Mouse (Mus musculus) brain, embryonic 14.5 days (tissue): ENCODE measurements around the gene Irs1. TPM values are rescaled to one million over a fixed set of nuclear protein-coding genes. Genes with fewer than 3 reads are reported as not detected.

Experiments
- DNase-seq: peaks from one replicate; pipeline ENCODE4 v3.0.0-alpha.2; 2011; ENCODE audit warnings: low read depth
- CTCF ChIP-seq: fragments of 200-500 bp; IDR thresholded peaks from 2 replicates; pipeline ENCODE4 v1.5.1; 2012; ENCODE audit warnings: inconsistent platforms, mild to moderate bottlenecking, moderate library complexity, borderline replicate concordance; ENCODE audit not compliant: insufficient read depth, insufficient read length; ENCODE audit errors: extremely low read depth
- POLR2A ChIP-seq: fragments of 200-500 bp; IDR thresholded peaks from 2 replicates; pipeline ENCODE4 v1.6.1; 2012; ENCODE audit warnings: mild to moderate bottlenecking, inconsistent platforms, borderline replicate concordance; ENCODE audit not compliant: poor library complexity, insufficient read depth, insufficient read length, severe bottlenecking; ENCODE audit errors: extremely low read depth
- polyA plus RNA-seq: library from polyadenylated mRNA; depleted of rRNA; stranded (reverse); fragments of >200 nt; gene quantifications from 2 replicates; pipeline ENCODE4 v1.2.3, GENCODE M21; 2012

Gene Irs1
- polyA plus RNA-seq, 1 experiment = 17.6 TPM

DNA sequence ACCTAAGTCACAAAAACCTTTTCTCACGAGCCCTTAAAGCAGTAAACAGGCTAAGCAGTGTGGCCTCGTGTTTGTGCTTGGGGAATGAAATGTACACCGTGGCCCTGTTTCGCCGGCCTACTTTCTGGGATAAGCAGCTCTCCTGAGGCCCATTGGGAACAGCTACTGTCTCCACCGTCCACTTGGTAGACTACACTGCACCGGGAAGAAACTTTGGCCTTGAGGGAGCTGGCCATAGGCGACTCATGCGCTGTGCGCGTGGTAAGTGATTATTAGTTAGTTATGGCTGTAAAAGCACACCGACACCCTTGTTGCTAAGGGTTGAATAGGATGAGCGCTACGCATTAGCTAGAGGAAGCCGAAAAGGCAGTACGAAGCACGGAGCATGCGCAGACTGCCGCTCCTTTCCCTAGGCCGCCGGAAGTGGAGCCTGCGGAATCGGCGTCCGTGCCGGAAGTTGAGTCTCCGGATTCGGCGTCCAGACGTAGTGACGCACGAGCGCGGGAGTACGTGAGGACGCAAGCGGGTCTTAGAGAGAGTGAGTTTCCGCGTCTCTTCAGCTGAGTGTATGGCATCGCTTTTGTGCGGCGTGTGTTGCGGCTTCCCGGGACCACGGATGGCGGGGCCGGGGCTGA is 25.0 kb upstream of the Irs1 start, which contains the start of gene Rhbdd1:
Rhbdd1 (plus strand) TSS at position 342 of the 635 bp plus-strand sequence.
- DNase-seq = peak; percentile 99
- TF ChIP-seq CTCF (no peak), POLR2A (peak; percentile 56)

DNA sequence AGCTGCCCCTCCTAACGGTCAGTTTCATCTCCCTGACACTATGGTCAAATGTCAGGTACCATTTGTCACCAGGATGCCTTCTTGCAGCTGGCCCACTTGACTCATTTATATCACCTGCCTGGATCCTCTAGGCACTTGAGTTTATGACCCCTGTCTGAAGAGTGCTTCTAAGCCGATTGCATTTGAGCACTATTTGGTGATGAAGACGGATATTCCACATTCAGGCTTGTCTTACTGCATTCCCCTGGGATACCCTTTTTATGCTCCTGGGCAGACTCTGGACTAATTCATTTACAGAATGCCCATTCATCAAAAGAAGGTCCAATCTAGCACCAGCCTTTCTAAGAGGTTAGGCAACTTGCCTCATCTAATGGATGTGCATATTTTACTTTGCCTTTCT is 13.3 kb upstream of the Irs1 start:
- no peak for DNase-seq
- TF ChIP-seq POLR2A (no peak), CTCF (no peak)

DNA sequence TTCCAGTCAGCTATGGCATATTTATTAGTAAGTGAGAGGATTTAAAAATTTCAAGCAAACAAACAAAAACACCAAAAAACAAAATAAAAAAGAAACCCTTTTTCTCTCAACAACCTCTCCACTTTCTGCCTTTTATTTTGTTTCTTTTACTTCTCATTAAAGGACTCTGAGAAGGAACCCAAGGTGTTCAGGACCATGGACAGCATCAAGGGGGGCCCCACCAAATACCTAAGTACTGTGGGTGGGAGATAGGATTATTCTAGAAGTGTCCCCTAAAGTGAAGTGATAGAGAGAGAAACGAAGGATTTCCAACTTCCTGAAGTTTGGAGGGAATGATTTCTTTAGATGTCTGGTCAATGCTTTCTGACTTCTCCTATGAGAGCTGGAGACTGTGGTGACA is 7.4 kb upstream of the Irs1 start:
- no peak for TF ChIP-seq POLR2A
- TF ChIP-seq CTCF = no peak
- no peak for DNase-seq

DNA sequence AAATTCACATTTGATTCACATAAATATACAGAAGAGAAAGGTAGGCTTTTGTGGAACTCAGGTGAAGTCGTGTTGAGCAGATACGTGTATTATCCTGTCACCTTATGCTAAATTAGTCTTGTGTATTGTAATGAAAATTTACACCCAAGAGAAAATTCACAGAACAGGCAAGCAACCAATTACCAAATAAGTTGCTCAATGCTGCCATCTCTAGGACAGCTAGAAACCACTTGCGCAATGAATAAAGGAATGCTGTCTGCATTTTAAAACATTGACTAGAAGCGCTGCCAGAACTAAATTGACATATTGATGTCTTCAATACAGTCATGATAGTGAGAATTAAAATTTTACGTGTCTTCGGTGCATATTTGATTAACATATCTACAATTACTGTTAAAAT is 2.9 kb upstream of the Irs1 start:
- no peak for TF ChIP-seq POLR2A
- peak; percentile 55; the same call in 1 of the 2 replicates for TF ChIP-seq CTCF
- peak; percentile 91 for DNase-seq

DNA sequence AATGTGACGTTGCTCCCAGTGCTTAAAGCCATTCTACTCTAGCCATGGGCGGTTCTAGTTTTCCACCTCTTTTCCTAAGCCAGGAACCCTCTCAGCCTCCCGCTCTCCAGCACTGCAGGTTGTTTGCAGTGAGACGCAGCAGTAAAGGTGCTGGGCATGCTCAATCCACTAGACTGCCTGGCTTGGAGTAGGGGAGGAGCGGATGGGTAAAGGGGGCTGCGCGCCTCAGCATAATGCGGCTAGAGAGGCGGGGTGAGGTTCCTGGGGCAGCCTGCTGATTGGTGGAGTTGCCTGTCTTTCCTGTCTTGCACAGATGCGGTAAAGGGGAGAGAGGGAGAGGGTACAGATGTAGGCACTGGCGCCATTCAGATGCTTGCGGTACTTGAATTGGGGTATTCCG is 1.6 kb upstream of the Irs1 start:
- no peak for TF ChIP-seq CTCF
- TF ChIP-seq POLR2A = peak; percentile 22; the same call in 1 of the 2 replicates
- DNase-seq = peak; percentile 97

DNA sequence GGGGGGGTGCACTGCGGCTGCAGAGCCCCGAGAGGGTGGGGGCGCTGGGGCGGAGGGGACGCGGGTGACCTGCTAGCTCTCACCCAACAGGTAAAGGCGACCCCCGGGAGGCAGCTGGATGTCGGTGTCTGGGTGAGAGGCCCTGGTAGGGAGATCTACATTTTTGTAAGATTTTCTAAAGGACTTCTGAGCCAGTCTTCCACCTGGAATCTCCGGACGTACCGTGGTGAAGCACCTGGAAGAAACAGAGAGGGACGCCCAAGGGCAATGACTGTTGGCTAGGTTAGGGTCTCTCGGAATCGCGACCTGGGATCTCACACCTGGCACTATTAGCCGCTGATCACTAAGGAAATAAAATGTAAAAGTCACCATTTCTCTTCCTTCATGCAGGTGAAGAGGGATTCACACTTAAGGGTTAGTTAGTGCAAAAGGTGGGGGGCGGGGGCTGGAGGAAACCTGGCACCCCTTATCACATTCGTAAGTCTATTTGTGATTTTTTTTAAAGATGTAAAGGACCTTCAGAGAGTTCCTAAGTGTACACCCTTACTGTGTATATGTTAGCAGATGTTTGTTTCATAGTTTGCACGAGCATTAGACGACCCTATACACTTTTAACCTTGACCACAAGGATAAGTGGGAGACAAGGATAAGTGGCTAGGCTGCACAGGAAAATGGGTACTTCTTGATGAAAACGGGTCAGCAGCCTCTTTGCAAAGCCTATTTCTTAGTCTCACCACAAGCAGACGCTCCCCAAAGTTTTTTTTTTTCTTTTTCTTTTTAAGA is 905 bp upstream of the Irs1 start:
- DNase-seq = no peak

DNA sequence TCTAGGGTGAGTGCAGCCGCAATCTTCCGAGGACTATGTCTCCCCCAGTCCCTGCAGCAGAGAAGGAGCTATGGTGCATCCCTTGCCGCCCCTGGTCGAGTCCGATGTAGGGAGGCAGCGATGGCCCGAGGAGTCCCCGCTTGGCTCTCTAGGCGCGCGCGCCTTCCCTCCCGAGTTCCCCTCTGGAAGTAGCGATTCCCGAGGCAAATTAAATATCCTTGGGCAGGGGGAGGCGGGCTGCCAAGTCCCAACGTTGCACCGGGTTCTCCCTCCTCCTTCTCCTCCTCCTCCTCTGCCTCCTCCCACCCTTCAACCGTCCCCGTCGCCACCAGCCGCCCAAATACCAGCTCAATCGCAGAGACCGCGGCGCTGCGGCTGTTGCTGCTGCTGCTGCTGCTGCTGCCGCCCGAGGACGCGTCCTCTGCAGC is 479 bp downstream of the Irs1 start:
- peak; percentile 96 for DNase-seq

More for the DNA sequence above, 905 bp upstream of the Irs1 start:
- TF ChIP-seq POLR2A (no peak), CTCF (no peak)

DNA sequence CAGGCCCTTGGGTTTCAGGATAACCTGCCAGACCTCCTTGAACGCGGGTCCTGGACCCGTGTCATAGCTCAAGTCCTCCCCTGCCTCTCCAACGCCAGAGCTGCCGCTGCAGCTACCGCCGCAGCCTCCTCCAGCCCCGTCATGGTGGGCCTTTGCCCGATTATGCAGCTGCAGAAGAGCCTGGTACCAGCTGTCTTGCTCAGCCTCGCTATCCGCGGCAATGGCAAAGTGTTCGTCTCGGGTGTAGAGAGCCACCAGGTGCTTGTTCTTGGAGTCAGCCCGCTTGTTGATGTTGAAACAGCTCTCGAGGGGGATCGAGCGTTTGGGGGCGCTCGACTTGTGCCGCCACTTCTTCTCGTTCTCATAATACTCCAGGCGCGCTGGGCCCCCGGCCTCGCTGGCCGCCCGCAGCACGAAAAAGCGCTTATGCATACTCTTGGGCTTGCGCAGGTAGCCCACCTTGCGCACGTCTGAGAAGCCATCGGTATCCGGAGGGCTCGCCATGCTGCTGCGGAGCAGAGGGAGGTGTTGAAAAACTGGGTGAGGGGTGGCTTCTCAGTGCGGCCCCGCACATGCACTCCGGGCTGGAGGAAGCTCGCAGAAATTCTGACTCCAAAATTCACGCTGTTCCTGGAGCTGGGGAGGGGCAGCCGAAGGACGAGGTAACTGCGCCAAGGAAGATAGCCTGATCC is 1.1 kb downstream of the Irs1 start:
- TF ChIP-seq CTCF (peak; percentile 20; the same call in 1 of the 2 replicates), POLR2A (no peak)

More for the DNA sequence above, 479 bp downstream of the Irs1 start:
- TF ChIP-seq CTCF = no peak
- TF ChIP-seq POLR2A = peak; percentile 35

DNA sequence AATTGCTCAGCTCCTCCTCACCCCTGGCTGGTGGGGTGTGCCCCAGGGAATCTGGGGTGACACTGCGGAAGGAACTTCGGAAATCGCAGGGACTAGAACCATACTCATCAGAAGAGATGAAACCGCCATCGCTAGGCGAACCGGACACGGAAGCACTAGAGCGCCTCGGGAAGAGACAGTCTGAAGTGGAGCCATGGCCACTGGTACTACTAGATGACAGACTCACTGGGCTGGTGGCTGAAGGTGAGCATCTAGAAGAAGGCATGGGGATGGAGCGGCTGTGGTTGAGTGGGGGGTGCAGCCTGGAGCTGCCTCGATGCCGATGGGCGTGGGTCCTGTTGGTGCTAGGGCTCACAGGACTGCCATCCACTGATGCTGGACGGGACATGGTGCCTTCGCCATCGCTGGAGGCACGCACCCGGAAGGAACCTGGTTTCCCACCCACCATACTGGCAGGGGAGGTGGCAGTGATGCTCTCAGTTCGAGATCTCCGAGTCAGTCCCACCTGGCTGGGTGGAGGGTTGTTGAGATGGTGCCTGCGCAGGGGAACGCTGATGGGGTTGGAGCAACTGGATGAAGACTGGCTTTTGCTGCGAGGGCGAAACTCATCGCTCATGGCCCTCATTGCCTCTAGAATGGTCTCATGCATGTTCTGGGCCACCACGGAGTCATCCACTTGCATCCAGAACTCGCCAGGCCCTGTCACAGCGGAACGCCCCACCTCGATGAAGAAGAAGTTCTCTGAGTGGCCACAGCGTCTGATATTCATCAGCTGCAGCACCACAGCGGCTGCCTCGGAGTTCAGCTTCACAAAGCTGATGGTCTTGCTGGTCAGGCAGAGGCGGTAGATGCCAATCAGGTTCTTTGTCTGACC is 1.9 kb downstream of the Irs1 start:
- DNase-seq = no peak
- no peak for TF ChIP-seq CTCF
- no peak for TF ChIP-seq POLR2A

More for the DNA sequence above, 1.1 kb downstream of the Irs1 start:
- DNase-seq = peak; percentile 92

DNA sequence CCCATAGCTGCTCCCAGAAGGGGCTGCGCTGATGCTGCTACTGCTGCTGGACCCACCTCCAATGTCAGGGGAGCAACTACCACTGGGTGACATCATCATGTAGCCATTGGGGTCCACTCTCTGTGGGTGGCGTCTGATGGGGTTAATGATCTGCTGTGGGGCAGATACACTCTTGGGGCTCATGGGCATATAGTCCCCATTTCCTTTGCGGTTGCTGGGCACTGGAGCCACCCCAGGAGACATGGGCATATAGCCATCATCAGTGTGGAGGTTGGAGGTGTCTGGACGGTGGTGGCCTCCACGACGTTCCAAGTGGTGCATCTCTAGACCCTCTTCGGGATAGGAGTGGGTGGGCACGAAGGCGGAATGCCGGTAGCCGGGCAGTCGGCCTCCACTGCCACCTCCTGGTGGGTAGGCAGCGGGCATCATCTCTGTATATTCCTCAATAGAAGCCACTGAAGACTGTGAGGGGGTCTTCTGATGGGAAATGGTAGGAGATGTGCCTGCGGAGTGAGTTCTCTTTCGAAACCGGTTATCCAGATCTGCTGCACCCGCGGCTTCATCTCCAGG is 2.7 kb downstream of the Irs1 start:
- DNase-seq = peak; percentile 20
- TF ChIP-seq CTCF = peak; percentile 20; the same call in 1 of the 2 replicates
- no peak for TF ChIP-seq POLR2A

DNA sequence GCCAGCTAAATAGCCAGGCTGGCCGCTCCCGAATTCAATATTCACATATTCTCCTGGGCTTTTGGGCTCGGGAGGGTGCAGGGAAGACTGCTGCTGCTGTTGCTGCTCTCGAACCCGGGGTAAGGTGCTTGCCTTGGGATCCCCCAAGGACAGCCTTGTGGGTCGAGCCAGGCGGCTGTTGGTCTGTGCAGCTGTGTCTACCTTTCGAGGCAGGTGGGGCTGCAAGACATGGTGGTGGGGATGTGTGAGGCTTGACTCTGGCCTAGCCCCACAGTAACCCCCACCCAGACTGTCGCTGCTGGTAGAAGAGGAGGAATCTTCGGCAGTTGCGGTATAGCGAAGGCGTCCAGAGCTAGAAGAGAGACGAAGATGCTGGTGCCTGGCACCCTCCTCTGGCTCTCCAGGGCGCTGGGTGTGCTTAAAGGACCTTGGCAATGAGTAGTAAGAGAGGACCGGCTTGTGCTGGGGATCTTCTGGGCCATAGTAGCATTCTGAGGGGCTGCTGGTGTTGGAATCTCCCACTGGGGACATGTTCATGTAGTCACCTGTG is 3.4 kb downstream of the Irs1 start:
- no peak for DNase-seq
- TF ChIP-seq POLR2A = no peak
- TF ChIP-seq CTCF = no peak

DNA sequence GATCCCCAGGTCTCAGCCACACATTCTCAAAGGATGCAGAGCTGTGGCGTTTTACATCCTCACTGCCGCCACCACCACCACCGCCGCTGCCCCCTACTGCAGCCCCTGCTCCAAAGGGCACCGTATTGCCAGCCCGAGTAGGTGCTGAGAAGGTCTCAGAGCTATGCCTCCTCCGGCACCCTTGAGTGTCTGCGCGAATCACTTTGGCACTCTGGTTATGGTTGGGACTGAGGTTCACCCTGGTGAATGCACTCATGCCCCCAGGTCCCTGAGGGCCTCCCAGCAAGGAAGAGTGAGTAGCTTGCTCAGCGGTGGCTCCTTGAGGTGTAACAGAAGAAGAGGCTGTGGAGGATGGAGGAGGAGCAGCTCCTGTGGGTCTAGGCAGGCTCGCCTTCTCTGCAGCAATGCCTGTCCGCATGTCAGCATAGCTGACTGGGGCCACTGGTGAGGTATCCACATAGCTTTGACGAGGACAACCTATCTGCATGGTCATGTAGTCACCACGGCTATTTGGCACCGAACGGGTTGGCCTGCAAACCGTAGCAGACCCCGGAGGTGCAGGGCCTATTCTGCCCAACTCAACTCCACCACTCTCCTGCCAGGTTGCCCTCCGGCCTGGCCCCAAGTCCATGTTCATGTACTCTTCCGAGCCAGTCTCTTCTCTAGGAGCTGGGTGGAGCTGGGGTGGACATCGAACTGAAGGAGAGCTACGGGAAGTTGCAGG is 4.0 kb downstream of the Irs1 start:
- TF ChIP-seq CTCF = no peak
- no peak for TF ChIP-seq POLR2A
- peak; percentile 49 for DNase-seq
